Mouse (Mus musculus) B cell, adult (primary cell): ENCODE measurements around the gene H2-Q4. TPM values are rescaled to one million over a fixed set of nuclear protein-coding genes. Genes with fewer than 3 reads are reported as not detected.

Experiments used
- total RNA-seq: library from RNA; stranded (reverse); gene quantifications from 4 replicates; pipeline ENCODE4 v1.2.4, GENCODE M21; 2023; ENCODE audit not compliant: inconsistent age

Gene H2-Q4
- 342 to 364 TPM (median 361 TPM) in 4 replicates for total RNA-seq

DNA sequence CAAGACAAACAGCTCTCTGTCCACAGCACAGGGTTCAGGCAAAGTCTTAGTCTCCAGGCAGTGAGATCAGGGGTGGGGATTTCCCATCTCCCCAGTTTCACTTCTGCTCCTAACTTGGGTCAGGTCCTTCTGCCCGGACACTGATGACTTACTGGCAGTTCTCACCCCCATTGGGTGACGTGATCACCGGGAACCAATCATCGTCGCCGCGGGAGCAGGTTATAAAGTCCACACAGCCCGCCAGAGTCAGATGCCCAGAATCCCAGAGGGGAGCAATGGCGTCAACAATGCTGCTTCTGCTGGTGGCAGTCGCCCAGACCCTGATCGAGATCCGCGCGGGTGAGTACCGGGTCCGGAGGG lies at the start of gene H2-Q4:
Gene H2-Q4, plus strand, starts transcription at position 249 of the 360 bp plus-strand sequence.

GRCm38 (mm10) chr17:35342071-35342671 lies 37.2 kb upstream of the H2-Q4 start, which contains the start of gene H2-Q2:
Gene H2-Q2, plus strand, starts transcription at chr17:35342242.

DNA sequence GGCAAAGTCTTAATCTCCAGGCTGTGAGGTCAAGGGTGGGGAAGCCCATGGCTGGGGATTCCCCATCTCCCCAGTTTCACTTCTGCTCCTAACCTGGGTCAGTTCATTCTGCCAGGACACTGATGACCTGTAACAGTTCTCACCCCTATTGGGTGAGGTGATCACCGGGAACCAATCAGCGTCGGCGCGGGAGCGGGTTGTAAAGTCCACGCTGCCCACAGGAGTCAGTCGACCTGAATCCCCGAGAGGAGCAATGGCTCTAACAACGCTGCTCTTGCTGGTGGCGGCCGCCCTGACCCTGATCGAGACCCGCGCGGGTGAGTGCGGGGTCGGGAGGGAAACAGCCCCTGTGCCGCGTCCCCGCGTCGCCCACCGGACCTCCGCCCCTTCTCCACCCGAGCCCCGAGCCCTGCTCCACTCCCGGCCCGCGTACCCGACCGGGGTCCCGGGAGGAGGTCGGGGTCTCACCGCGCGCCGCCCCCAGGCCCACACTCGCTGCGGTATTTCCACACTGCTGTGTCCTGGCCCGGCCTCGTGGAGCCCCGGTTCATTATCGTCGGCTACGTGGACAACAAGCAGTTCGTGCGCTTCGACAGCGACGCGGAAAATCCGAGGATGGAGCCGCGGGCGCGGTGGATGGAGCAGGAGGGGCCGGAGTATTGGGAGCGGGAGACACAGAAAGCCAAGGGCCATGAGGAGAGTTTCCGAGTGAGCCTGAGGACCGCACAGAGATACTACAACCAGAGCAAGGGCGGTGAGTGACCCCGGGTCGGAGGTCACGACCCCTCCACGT lies 45.4 kb downstream of the H2-Q4 start, which contains the start of gene H2-Q6:
Gene H2-Q6, plus strand, starts transcription at position 227 of the 793 bp plus-strand sequence.

Other genes with a start within 250 kb of the H2-Q4 start
- 0.51 to 2.8 TPM (median 0.69 TPM) in 3 of 4 replicates, not detected in the other for gene Apom, start 247.6 kb upstream of the H2-Q4 start, total RNA-seq
- 446 to 480 TPM (median 464 TPM) in 4 replicates for gene Bag6, start 244.4 kb upstream of the H2-Q4 start, total RNA-seq
- gene Prrc2a, start 214.7 kb upstream of the H2-Q4 start, total RNA-seq = 328 to 347 TPM (median 341 TPM) in 4 replicates
- gene Aif1, start 203.5 kb upstream of the H2-Q4 start, total RNA-seq = 4.4 to 9.9 TPM (median 8.0 TPM) in 4 replicates
- 38.1 to 43.3 TPM (median 40.2 TPM) in 4 replicates for gene Lst1, start 191.2 kb upstream of the H2-Q4 start, total RNA-seq
- 564 to 668 TPM (median 599 TPM) in 4 replicates for gene Ltb, start 185.2 kb upstream of the H2-Q4 start, total RNA-seq
- gene Tnf, start 177.6 kb upstream of the H2-Q4 start, total RNA-seq = 9.9 to 12.7 TPM (median 11.2 TPM) in 4 replicates
- 31.8 to 44.1 TPM (median 36.1 TPM) in 4 replicates for gene Lta, start 174.3 kb upstream of the H2-Q4 start, total RNA-seq
- not detected in 4 replicates for gene Gm16181, start 158.8 kb upstream of the H2-Q4 start, total RNA-seq
- gene Atp6v1g2, start 146.0 kb upstream of the H2-Q4 start, total RNA-seq = 1.6 to 2.5 TPM (median 2.1 TPM) in 4 replicates
- 13.3 to 15.9 TPM (median 13.7 TPM) in 4 replicates for gene Nfkbil1, start 143.8 kb upstream of the H2-Q4 start, total RNA-seq
- 432 to 470 TPM (median 447 TPM) in 4 replicates for gene Ddx39b, start 137.9 kb upstream of the H2-Q4 start, total RNA-seq
- 1,753 to 1,919 TPM (median 1,880 TPM) in 4 replicates for gene H2-D1, start 116.9 kb upstream of the H2-Q4 start, total RNA-seq
- gene H2-Q1, start 59.2 kb upstream of the H2-Q4 start, total RNA-seq = 11.8 to 16.3 TPM (median 15.1 TPM) in 4 replicates
- 6.7 to 12.2 TPM (median 10.3 TPM) in 4 replicates for gene H2-Q2, start 37.4 kb upstream of the H2-Q4 start, total RNA-seq
- gene H2-Q6, start 45.2 kb downstream of the H2-Q4 start, total RNA-seq = 271 to 340 TPM (median 322 TPM) in 4 replicates
- 154 to 200 TPM (median 183 TPM) in 4 replicates for gene H2-Q7, start 59.5 kb downstream of the H2-Q4 start, total RNA-seq
- gene H2-Q10, start 90.5 kb downstream of the H2-Q4 start, total RNA-seq = 55.8 to 66.3 TPM (median 64.4 TPM) in 4 replicates
- gene Pou5f1, start 126.4 kb downstream of the H2-Q4 start, total RNA-seq = 0.63 to 0.74 TPM (median 0.67 TPM) in 3 of 4 replicates, not detected in the other
- 4.8 to 6.8 TPM (median 5.4 TPM) in 4 replicates for gene Tcf19, start 137.2 kb downstream of the H2-Q4 start, total RNA-seq
- 11.5 to 19.0 TPM (median 13.4 TPM) in 4 replicates for gene Cchcr1, start 137.5 kb downstream of the H2-Q4 start, total RNA-seq
- gene Psors1c2, start 153.6 kb downstream of the H2-Q4 start, total RNA-seq = not detected in 4 replicates
- not detected in 4 replicates for gene Cdsn, start 172.5 kb downstream of the H2-Q4 start, total RNA-seq
- gene 2300002M23Rik, start 187.8 kb downstream of the H2-Q4 start, total RNA-seq = not detected in 4 replicates
- not detected in 4 replicates for gene Sfta2, start 221.9 kb downstream of the H2-Q4 start, total RNA-seq
- not detected in 4 replicates for gene Gm9573, start 247.0 kb downstream of the H2-Q4 start, total RNA-seq